Mouse (Mus musculus) adrenal gland, postnatal 10 days (tissue): ENCODE measurements around the gene Scgb2b24. TPM values are rescaled to one million over a fixed set of nuclear protein-coding genes. Genes with fewer than 3 reads are reported as not detected.

Experiments
- DNase-seq: peaks from one replicate; pipeline ENCODE4 v3.0.0; 2021; ENCODE audit warnings: mixed read lengths
- long read RNA-seq, 2 experiments: library from polyadenylated mRNA; stranded (forward); transcript quantifications; one replicate each; pipeline ENCODE4 v2.0.0; 2021
- total RNA-seq, 2 experiments: library from RNA; stranded (reverse); gene quantifications; 2 replicates each; pipeline ENCODE4 v1.2.3; 2021

Gene Scgb2b24
- total RNA-seq, result not detected
- long read RNA-seq, experiment 1, result 0 reads
- long read RNA-seq, experiment 2, result 0 reads

DNA sequence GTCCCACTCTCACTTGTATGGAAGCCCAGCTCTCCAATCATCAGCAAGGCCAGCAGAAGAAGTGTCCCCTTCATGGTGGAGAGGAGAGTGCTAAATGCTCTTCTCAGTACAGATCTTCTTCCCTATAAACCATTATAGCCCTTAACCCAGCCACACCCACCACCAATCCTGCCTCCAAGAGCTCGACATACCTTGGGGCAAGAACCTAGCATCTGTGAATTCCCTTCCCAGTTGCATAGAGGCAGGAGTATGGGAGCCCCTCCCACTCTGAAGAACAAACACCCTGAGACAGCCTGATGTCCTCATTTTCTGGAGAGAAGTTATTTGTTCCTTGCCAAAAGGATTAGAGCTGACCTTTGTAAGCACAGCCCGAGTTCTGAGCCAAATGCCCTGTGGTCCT lies at the start of gene Scgb2b24:
TSS of gene Scgb2b24 (minus strand) at position 101 of the 400 bp plus-strand sequence.
- no peak for DNase-seq

- no peak for DNase-seq
Observed at GRCm38 (mm10) chr7:33743499-33743898, 4.4 kb upstream of the Scgb2b24 start, which contains the start of gene Scgb1b24. Scgb1b24 (plus strand) TSS chr7:33743799.

DNA sequence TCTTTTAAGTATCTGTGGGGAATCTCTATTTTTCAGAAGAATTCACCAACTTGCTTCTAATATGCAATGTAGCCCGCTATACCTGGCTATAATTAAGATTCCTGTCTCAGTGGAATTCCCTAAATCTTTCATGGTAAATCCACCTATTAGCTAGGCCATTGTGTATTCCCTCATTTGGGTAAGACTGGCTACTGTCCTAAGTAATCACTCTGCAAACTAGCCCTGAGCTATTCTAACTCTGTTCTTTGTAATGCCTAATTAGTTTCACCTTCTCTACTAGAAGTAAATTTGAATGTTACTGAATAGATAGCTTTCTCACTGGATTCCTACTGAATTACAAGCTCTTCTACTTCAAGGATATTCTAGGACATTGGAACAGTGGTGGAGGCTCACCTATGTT lies 49.2 kb downstream of the Scgb2b24 start:
- DNase-seq, result no peak

Other genes starting within 250 kb of the Scgb2b24 start
- gene Scgb2b21, start 218.9 kb downstream of the Scgb2b24 start, total RNA-seq, result not detected
- gene Scgb1b24, start 4.5 kb upstream of the Scgb2b24 start, total RNA-seq, result not detected
- not detected for gene Scgb2b26, start 205.7 kb upstream of the Scgb2b24 start, total RNA-seq